Mouse (Mus musculus) megakaryocyte, embryonic 14.5 days (primary cell): Measurements from ENCODE around the gene 6430571L13Rik.

Source experiments
- FLI1 ChIP-seq: IDR thresholded peaks from 2 replicates; pipeline ENCODE4 v1.6.1; 2012; ENCODE audit warnings: low read length, inconsistent platforms, mixed read lengths
- GATA1 ChIP-seq: IDR thresholded peaks from 3 replicates; pipeline ENCODE4 v1.6.1; 2012; ENCODE audit warnings: mixed read lengths, low read length, inconsistent platforms, borderline replicate concordance

DNA sequence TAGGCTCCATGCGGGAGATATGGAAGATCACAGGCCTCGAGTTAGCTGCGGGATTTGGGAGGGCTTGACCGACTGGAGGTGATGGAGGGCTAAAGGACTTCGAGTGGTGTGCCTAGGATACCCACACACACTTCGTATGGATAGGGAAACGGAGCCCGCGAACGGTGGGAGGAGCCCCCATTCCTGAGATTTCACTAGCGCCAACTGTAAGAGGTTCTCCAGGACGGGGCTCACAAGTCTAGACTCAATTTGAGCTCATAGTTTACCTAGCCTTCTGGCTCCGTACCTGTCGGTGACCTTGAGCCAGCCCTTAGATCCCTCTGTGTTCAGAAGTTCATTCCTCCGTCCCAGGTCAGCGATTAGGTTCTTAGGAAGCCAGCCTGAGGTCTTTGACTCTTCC, 43.3 kb upstream of the 6430571L13Rik start:
- TF ChIP-seq GATA1 (no peak), FLI1 (no peak)
